Mouse (Mus musculus) kidney, postnatal 36 days (tissue): ENCODE results near the gene Sec23ip.
A peak's percentile ranks its signal among the peaks of the same experiment; 100 is the strongest.

Source experiments
- DNase-seq, 2 experiments: peaks; one replicate each; pipeline ENCODE4 v3.0.0; 2021 to 2022; ENCODE audit warnings: mixed read lengths in 2 of 2

Gene Sec23ip

DNA sequence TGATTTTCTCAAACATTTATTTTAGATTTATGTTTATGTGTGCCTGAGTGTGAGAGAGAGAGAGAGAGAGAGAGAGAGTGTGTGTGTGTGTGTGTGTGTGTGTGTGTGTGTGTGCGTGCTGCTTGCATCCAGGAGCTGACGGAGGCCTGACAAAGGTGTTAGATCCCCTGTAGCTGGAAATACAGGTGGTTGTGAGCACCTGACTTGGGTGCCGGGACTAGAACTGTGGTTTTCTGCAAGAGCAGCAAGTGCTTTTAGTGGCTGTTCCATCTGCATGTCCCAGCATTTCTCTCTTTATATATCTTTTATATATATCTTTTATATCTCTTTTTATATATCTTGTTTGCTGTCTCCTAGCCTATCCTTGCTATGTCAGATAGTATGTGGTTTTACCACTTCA is 37.1 kb downstream of the Sec23ip start:
- no peak for DNase-seq

GRCm38 (mm10) chr7:128790045-128790444 is 45.3 kb downstream of the Sec23ip start:
- DNase-seq, result peak in 1 of 2 experiments; percentile 8

- no peak for DNase-seq
Measured at GRCm38 (mm10) chr7:128793464-128793863, 48.7 kb downstream of the Sec23ip start.

- DNase-seq, result no peak
Measured at GRCm38 (mm10) chr7:128824986-128825563, 80.3 kb downstream of the Sec23ip start.

GRCm38 (mm10) chr7:128832455-128833081 is 87.8 kb downstream of the Sec23ip start:
- no peak for DNase-seq

DNA sequence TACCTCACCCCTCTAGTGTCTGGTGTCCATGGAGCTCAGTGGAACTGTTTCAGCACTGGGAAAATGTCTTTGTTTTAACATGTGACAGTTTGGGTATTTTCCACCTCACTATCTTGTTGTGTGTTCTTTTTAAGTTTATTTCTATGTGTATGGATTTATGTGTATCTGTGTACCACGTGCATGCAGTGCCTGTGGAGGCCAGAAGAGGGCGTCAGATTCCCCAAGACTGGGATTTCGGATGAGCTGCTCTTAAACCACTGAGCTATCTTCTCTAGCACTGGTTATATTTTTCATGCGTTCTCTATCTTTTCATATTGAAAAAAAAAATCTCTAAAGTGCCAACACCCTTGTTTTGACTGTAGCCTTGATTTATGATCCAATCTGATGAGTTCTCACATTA is 88.5 kb downstream of the Sec23ip start:
- no peak for DNase-seq
